Mouse (Mus musculus): ENCODE results near the gene Mettl27. TPM values are rescaled to one million over a fixed set of nuclear protein-coding genes. Genes with fewer than 3 reads are reported as not detected.
A peak's percentile ranks its signal among the peaks of the same experiment; 100 is the strongest.

Mettl27 gene
- 1 to 10 TPM; 5.7 to 5.9 TPM for total RNA-seq (2021)
- long read RNA-seq, experiment 1, partial matches to known transcripts = 2 of 5 reads
- long read RNA-seq, experiment 1, other reads (novel, unspliced or antisense) = 1 of 5 reads
- long read RNA-seq, experiment 2, partial matches to known transcripts = 2 of 3 reads
- long read RNA-seq, experiment 2, other reads (novel, unspliced or antisense) = 0 of 3 reads

GRCm38 (mm10) chr5:134932179-134932902 lies at the start of gene Mettl27:
Mettl27 (plus strand) TSS chr5:134932368.
- DNase-seq = peak; percentile 82 to 88
- intact Hi-C loops (cut with DNase I) = no loop called here

- intact Hi-C loops (cut with DNase I) = no loop called here
- peak; percentile 68 to 76 for DNase-seq
These were observed 49.1 kb upstream of the Mettl27 start for GRCm38 (mm10) chr5:134883077-134883476.

GRCm38 (mm10) chr5:134887447-134888335 lies 44.5 kb upstream of the Mettl27 start:
- intact Hi-C loops (cut with DNase I) = no loop called here

GRCm38 (mm10) chr5:134888505-134888904 lies 43.7 kb upstream of the Mettl27 start:
- DNase-seq = peak in 1 of 2 experiments; percentile 39

More at GRCm38 (mm10) chr5:134887447-134888335, 44.5 kb upstream of the Mettl27 start:
- peak; percentile 68 to 75 for DNase-seq

GRCm38 (mm10) chr5:134890601-134891054 lies 41.5 kb upstream of the Mettl27 start:
- peak; percentile 57 to 58 for DNase-seq
- intact Hi-C loops (cut with DNase I) = no loop called here

More at GRCm38 (mm10) chr5:134888505-134888904, 43.7 kb upstream of the Mettl27 start:
- intact Hi-C loops (cut with DNase I) = no loop called here

- intact Hi-C loops (cut with DNase I) = no loop called here
- DNase-seq = peak; percentile 43 to 54
These were observed 40.6 kb upstream of the Mettl27 start for GRCm38 (mm10) chr5:134891552-134891951.

- no peak for DNase-seq
These were observed 39.5 kb upstream of the Mettl27 start for GRCm38 (mm10) chr5:134892717-134893116.

GRCm38 (mm10) chr5:134895291-134895690 lies 36.9 kb upstream of the Mettl27 start:
- intact Hi-C loops (cut with DNase I) = no loop called here
- peak; percentile 73 to 74 for DNase-seq

More at GRCm38 (mm10) chr5:134892717-134893116, 39.5 kb upstream of the Mettl27 start:
- intact Hi-C loops (cut with DNase I) = no loop called here

GRCm38 (mm10) chr5:134896965-134897364 lies 35.2 kb upstream of the Mettl27 start:
- intact Hi-C loops (cut with DNase I) = no loop called here

GRCm38 (mm10) chr5:134897596-134897995 lies 34.6 kb upstream of the Mettl27 start:
- no peak for DNase-seq
- intact Hi-C loops (cut with DNase I) = no loop called here

More at GRCm38 (mm10) chr5:134896965-134897364, 35.2 kb upstream of the Mettl27 start:
- DNase-seq = peak in 1 of 2 experiments; percentile 23

GRCm38 (mm10) chr5:134901012-134901643 lies 31.0 kb upstream of the Mettl27 start:
- peak; percentile 53 to 64 for DNase-seq
- intact Hi-C loops (cut with DNase I) = loop anchor here (2.0 to 10.0 kb wide), 5 partner anchors 154 to 400 kb away; partner anchors contain the start of gene Eln

- intact Hi-C loops (cut with DNase I) = loop anchor here (2.0 to 10.0 kb wide), 5 partner anchors 155 to 401 kb away; partner anchors contain the start of gene Eln
These were observed 30.5 kb upstream of the Mettl27 start for GRCm38 (mm10) chr5:134901644-134902027.

GRCm38 (mm10) chr5:134906633-134907032 lies 25.5 kb upstream of the Mettl27 start, which contains the start of gene Tmem270:
Tmem270 (minus strand) TSS chr5:134906733.
- DNase-seq = no peak
- intact Hi-C loops (cut with DNase I) = loop anchor here (1.0 to 10.0 kb wide), 2 partner anchors 59 to 302 kb away; no protein-coding TSS in a partner anchor

More at GRCm38 (mm10) chr5:134901644-134902027, 30.5 kb upstream of the Mettl27 start:
- DNase-seq = no peak

- peak; percentile 95 to 98 for DNase-seq
These were observed 25.0 kb upstream of the Mettl27 start for GRCm38 (mm10) chr5:134907135-134907534.

GRCm38 (mm10) chr5:134911901-134912300 lies 20.3 kb upstream of the Mettl27 start:
- no peak for DNase-seq

More at GRCm38 (mm10) chr5:134907135-134907534, 25.0 kb upstream of the Mettl27 start:
- intact Hi-C loops (cut with DNase I) = loop anchor here (1.0 to 10.0 kb wide), 2 partner anchors 58 to 302 kb away; no protein-coding TSS in a partner anchor

GRCm38 (mm10) chr5:134913352-134913751 lies 18.8 kb upstream of the Mettl27 start:
- intact Hi-C loops (cut with DNase I) = no loop called here
- no peak for DNase-seq

More at GRCm38 (mm10) chr5:134911901-134912300, 20.3 kb upstream of the Mettl27 start:
- intact Hi-C loops (cut with DNase I) = no loop called here

- intact Hi-C loops (cut with DNase I) = no loop called here
- no peak for DNase-seq
These were observed 18.4 kb upstream of the Mettl27 start for GRCm38 (mm10) chr5:134913753-134914152.

- intact Hi-C loops (cut with DNase I) = no loop called here
- no peak for DNase-seq
These were observed 17.7 kb upstream of the Mettl27 start for GRCm38 (mm10) chr5:134914510-134914909.

- intact Hi-C loops (cut with DNase I) = no loop called here
- DNase-seq = no peak
These were observed 16.9 kb upstream of the Mettl27 start, which contains the start of gene Cldn13 for GRCm38 (mm10) chr5:134915311-134915710. Cldn13 (minus strand) TSS chr5:134915526.

Data from heart, postnatal 14 days (tissue).